27 mouse cellular contexts compared by ENCODE assay signal in the genomic region with DNA sequence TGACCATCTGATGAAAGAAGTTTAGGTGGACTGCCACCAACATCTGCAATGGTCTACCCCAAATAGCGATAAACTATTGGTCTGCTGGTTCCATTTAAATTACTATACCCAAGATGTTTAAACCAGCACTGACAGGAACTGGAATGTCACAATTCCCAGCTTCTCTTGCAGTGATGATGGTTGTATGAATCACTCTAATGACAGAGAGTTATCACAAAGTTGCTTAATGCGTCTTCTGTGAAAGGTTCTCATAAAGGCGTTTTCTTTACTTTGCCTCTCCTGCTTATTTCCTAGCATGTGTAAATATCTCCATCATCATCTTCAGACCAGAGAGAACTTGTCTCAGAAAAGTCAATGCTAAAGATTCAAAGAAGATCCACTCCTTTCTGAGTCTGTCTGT. TPM values are rescaled to one million over a fixed set of nuclear protein-coding genes. Genes with fewer than 3 reads are reported as not detected.
DNase-seq lines count a peak whose midpoint lies in the region; ATAC-seq and TF ChIP-seq lines count a peak whose summit lies in the region.
"Had no signal": no experiment of that assay in that cellular context is flagged by ENCODE, and none has a peak within 500 bp of the region (broad histone marks: within the 10 kb centered on the region; RNA-seq: fewer than 3 reads in every experiment).

No protein-coding gene starts in this region.

- no peaks in the 10 kb centered on the region for H3K9me3 ChIP-seq in lung, postnatal 0 days (ENCODE audit: low read length)
- H3K9me3 ChIP-seq in hindbrain, embryonic 16.5 days (ENCODE audit: control insufficient read depth, low read length) = no peaks in the 10 kb centered on the region
- H3K9me3 ChIP-seq: embryonic facial prominence, embryonic 13.5 days; embryonic facial prominence, embryonic 15.5 days; forebrain, embryonic 10.5 days; forebrain, embryonic 12.5 days; G1E had no signal

- H3K27ac ChIP-seq in lung, postnatal 0 days (ENCODE audit: low read length) = no peak overlapping the region
- no peak overlapping the region for H3K27ac ChIP-seq in hindbrain, embryonic 16.5 days (ENCODE audit: low read depth, low read length)
- H3K27ac ChIP-seq: embryonic facial prominence, embryonic 13.5 days; embryonic facial prominence, embryonic 15.5 days; forebrain, embryonic 10.5 days; forebrain, embryonic 12.5 days had no signal

- 89% methylated on average over 3 of the region's 3 CpGs for WGBS in lung, postnatal 0 days
- WGBS in hindbrain, embryonic 16.5 days = 94% methylated on average over 3 of the region's 3 CpGs

- no peak overlapping the region for H3K4me3 ChIP-seq in lung, postnatal 0 days (ENCODE audit: low read depth, low read length)
- H3K4me3 ChIP-seq in hindbrain, embryonic 16.5 days (ENCODE audit: low read length) = no peak overlapping the region
- H3K4me3 ChIP-seq: embryonic facial prominence, embryonic 13.5 days; embryonic facial prominence, embryonic 15.5 days; erythroblast, embryonic 14.5 days; forebrain, embryonic 10.5 days; forebrain, embryonic 12.5 days had no signal

- ATAC-seq in lung, postnatal 0 days = no peak
- ATAC-seq in hindbrain, embryonic 16.5 days = no peak
- ATAC-seq: CD4-positive, CD25-positive, alpha-beta regulatory T cell, adult 4 months; forebrain, embryonic 14.5 days; forebrain, embryonic 16.5 days had no signal

- intact Hi-C loops in gastrocnemius, postnatal 14 days (cut with DNase I; ENCODE audit: low total_unique reads) = no loop called here

- no peak for TF ChIP-seq CTCF in lung, postnatal 0 days (IDR thresholded peaks at IDR 0.05)

- TF ChIP-seq EP300 in lung, postnatal 0 days (IDR thresholded peaks at IDR 0.05) = no peak

- DNase-seq in adrenal gland, postnatal 14 days = peak; percentile 6
- no peak for DNase-seq in adrenal gland, adult 18-20 months (ENCODE audit: low spot score in 2 of 2)
- DNase-seq in 416B (ENCODE audit: low read depth) (peak; percentile 1), NIH3T3 (ENCODE audit: low read depth) (peak; percentile 31)
- no peak for DNase-seq in lung, postnatal 0 days (ENCODE audit: low spot score)
- no peak for DNase-seq in gastrocnemius, postnatal 14 days
- DNase-seq: adrenal gland, postnatal 10 days; adrenal gland, postnatal 36 days; cerebellum, adult 11 months; cerebellum, adult 18-20 months; cerebellum, adult 8-10 months; cerebellum, adult 9-11 months; cerebellum, postnatal 14 days; cerebellum, postnatal 36 days; embryo, embryonic 11 days had no signal

- no peak overlapping the region for H3K4me2 ChIP-seq in lung, postnatal 0 days (replicated peaks; ENCODE audit: low read depth, low read length)
- no peak overlapping the region for H3K4me2 ChIP-seq in hindbrain, embryonic 16.5 days (ENCODE audit: low read length)
- H3K4me2 ChIP-seq: embryonic facial prominence, embryonic 13.5 days; embryonic facial prominence, embryonic 15.5 days; forebrain, embryonic 12.5 days had no signal

- no peaks in the 10 kb centered on the region for H3K4me1 ChIP-seq in lung, postnatal 0 days (ENCODE audit: insufficient read depth, low read depth, low read length)
- H3K4me1 ChIP-seq in hindbrain, embryonic 16.5 days (ENCODE audit: control insufficient read depth, insufficient read depth, low read depth, low read length) = no peaks in the 10 kb centered on the region
- H3K4me1 ChIP-seq: embryonic facial prominence, embryonic 13.5 days; embryonic facial prominence, embryonic 15.5 days had no signal

- no peak overlapping the region for H3K9ac ChIP-seq in lung, postnatal 0 days (replicated peaks; ENCODE audit: low read depth)
- H3K9ac ChIP-seq in hindbrain, embryonic 16.5 days (ENCODE audit: low read depth, low read length) = no peak overlapping the region
- H3K9ac ChIP-seq: embryonic facial prominence, embryonic 13.5 days; embryonic facial prominence, embryonic 15.5 days; forebrain, embryonic 12.5 days had no signal

- H3K36me3 ChIP-seq in lung, postnatal 0 days (ENCODE audit: insufficient read depth, low read length) = no peaks in the 10 kb centered on the region
- H3K36me3 ChIP-seq in hindbrain, embryonic 16.5 days (ENCODE audit: control insufficient read depth, insufficient read depth, low read length) = no peaks in the 10 kb centered on the region
- H3K36me3 ChIP-seq: embryonic facial prominence, embryonic 13.5 days; embryonic facial prominence, embryonic 15.5 days; forebrain, embryonic 10.5 days; forebrain, embryonic 12.5 days; G1E had no signal

- H3K27me3 ChIP-seq in lung, postnatal 0 days (replicated peaks; ENCODE audit: insufficient read depth, low read length) = no peaks in the 10 kb centered on the region
- H3K27me3 ChIP-seq in hindbrain, embryonic 16.5 days (replicated peaks; ENCODE audit: control insufficient read depth, insufficient read depth, low read length) = no peaks in the 10 kb centered on the region
- H3K27me3 ChIP-seq: CH12.LX; embryonic facial prominence, embryonic 13.5 days; embryonic facial prominence, embryonic 15.5 days; forebrain, embryonic 12.5 days had no signal

RNA-seq across cellular contexts. Expression of a gene that starts 23.4 kb away (rescaled TPM):
- total RNA-seq in adrenal gland, postnatal 14 days (2021) = 2.1 and 2.7 TPM in 2 replicates
- 1 to 10 TPM; 2.5 to 3.3 TPM for total RNA-seq in adrenal gland, adult 18-20 months (2021)
- 0.87 TPM in 2 replicates for polyA plus RNA-seq in lung, postnatal 0 days (2015; fragmentation: Nextera tagmentation; extraction: Ambion mirVana)
- polyA plus RNA-seq in hindbrain, embryonic 16.5 days (2015; fragmentation: Nextera tagmentation; extraction: Ambion mirVana) = 9.0 and 9.3 TPM in 2 replicates
- 1 to 10 TPM; 1.2 to 3.8 TPM for total RNA-seq in gastrocnemius, postnatal 14 days (2021)
- total RNA-seq: CH12.LX; common myeloid progenitor, adult 5-6 weeks had no signal
- polyA plus RNA-seq: erythroblast, embryonic 14.5 days; G1E had no signal

Comparison
In these comparisons a context has a peak if more than half of its experiments do, and no peak if none do; other contexts are left out.
1. DNase-seq: peak in adrenal gland, postnatal 14 days (single experiment), 416B (single experiment) and NIH3T3 (single experiment); none in adrenal gland, adult 18-20 months (0 of 2), lung, postnatal 0 days (single experiment) and gastrocnemius, postnatal 14 days (single experiment).